Mouse (Mus musculus): ENCODE data around the gene March9. TPM values are rescaled to one million over a fixed set of nuclear protein-coding genes. Genes with fewer than 3 reads are reported as not detected.

The March9 gene
- polyA plus RNA-seq, 1 experiment = 5.4 TPM

DNA sequence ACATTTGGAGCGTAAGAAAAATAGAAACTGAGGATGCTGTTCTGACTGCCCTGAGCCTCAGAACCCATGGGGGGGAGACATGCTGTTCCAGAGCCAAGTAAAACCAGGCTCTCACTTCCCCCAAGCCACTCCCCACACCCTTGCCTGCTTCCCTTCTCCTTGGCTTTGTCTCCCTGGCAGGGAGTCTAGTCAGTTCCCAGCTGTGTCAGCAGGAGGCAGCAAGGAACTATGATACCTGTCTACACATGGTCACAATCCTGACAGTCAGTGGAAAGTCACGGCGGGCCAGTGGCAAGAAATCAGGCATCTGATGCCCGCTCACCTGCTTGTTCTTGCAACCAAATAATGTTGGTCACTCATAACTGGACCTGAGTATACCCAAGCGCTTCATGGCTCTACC lies 43.5 kb downstream of the March9 start:
- no peak overlapping the region for H3K4me3 ChIP-seq (replicated peaks; ENCODE audit: extremely low read depth, low read depth, low read length)
- 55% methylated on average over 5 of the region's 5 CpGs for WGBS
- H3K4me1 ChIP-seq (ENCODE audit: control insufficient read depth, insufficient read depth, low read length) = no peaks in the 10 kb centered on the region
- TF ChIP-seq CTCF (IDR thresholded peaks at IDR 0.05; ENCODE audit: insufficient read depth, low read length) (peak; percentile 25; the same call in 1 of the 2 replicates), POLR2A (IDR thresholded peaks at IDR 0.05; ENCODE audit: borderline replicate concordance, extremely low read depth, low read depth, low read length) (no peak)
- DNase-seq = no peak

Other genes with a start within 250 kb of the March9 start
- gene Atp23, start 158.8 kb downstream of the March9 start, polyA plus RNA-seq (2012; rRNA removed) = 6.1 and 6.6 TPM in 2 replicates
- gene Ctdsp2, start 81.5 kb downstream of the March9 start, polyA plus RNA-seq (2012; rRNA removed) = 182 and 227 TPM in 2 replicates
- 0.12 and 0.30 TPM in 2 replicates for gene Avil, start 59.5 kb downstream of the March9 start, polyA plus RNA-seq (2012; rRNA removed)
- 22.4 and 25.1 TPM in 2 replicates for gene Tsfm, start 29.3 kb downstream of the March9 start, polyA plus RNA-seq (2012; rRNA removed)
- 8.9 and 14.5 TPM in 2 replicates for gene Mettl1, start 18.8 kb downstream of the March9 start, polyA plus RNA-seq (2012; rRNA removed)
- 0.17 and 0.38 TPM in 2 replicates for gene Eef1akmt3, start 18.7 kb downstream of the March9 start, polyA plus RNA-seq (2012; rRNA removed)
- gene Cyp27b1, start 11.9 kb downstream of the March9 start, polyA plus RNA-seq (2012; rRNA removed) = 0.14 and 0.26 TPM in 2 replicates
- gene Cdk4, start 3.4 kb upstream of the March9 start, polyA plus RNA-seq (2012; rRNA removed) = 151 and 182 TPM in 2 replicates
- 60.8 and 99.3 TPM in 2 replicates for gene Tspan31, start 10.1 kb upstream of the March9 start, polyA plus RNA-seq (2012; rRNA removed)
- 5.2 and 7.7 TPM in 2 replicates for gene Agap2, start 15.1 kb upstream of the March9 start, polyA plus RNA-seq (2012; rRNA removed)
- gene Os9, start 60.9 kb upstream of the March9 start, polyA plus RNA-seq (2012; rRNA removed) = 89.5 and 111 TPM in 2 replicates
- gene B4galnt1, start 105.0 kb upstream of the March9 start, polyA plus RNA-seq (2012; rRNA removed) = 70.8 and 81.2 TPM in 2 replicates
- 3.5 and 7.4 TPM in 2 replicates for gene Slc26a10, start 120.5 kb upstream of the March9 start, polyA plus RNA-seq (2012; rRNA removed)
- gene Arhgef25, start 129.9 kb upstream of the March9 start, polyA plus RNA-seq (2012; rRNA removed) = 29.1 and 36.7 TPM in 2 replicates
- gene Dtx3, start 135.5 kb upstream of the March9 start, polyA plus RNA-seq (2012; rRNA removed) = 134 and 157 TPM in 2 replicates
- 36.6 and 45.7 TPM in 2 replicates for gene Pip4k2c, start 151.4 kb upstream of the March9 start, polyA plus RNA-seq (2012; rRNA removed)
- gene Kif5a, start 203.2 kb upstream of the March9 start, polyA plus RNA-seq (2012; rRNA removed) = 1.3 TPM in 2 replicates
- gene Dctn2, start 206.2 kb upstream of the March9 start, polyA plus RNA-seq (2012; rRNA removed) = 149 and 178 TPM in 2 replicates
- 52.2 and 57.6 TPM in 2 replicates for gene Mbd6, start 228.8 kb upstream of the March9 start, polyA plus RNA-seq (2012; rRNA removed)